Mouse (Mus musculus) olfactory bulb, adult 2 months (tissue): ENCODE measurements at regions not wholly inside any gene's neighbourhood (a gene's known extent, or its start where the extent isn't known, plus 50 kb on each side); places are given as distances from the start of the nearest gene placed in this dataset.

Source experiments
- CTCF ChIP-seq: fragments of 200-500 bp; IDR thresholded peaks from 2 replicates; pipeline ENCODE4 v1.5.1; 2012; ENCODE audit warnings: low read depth, mild to moderate bottlenecking, low read length, moderate library complexity; ENCODE audit not compliant: insufficient read depth
- POLR2A ChIP-seq: fragments of 200-500 bp; IDR thresholded peaks from 2 replicates; pipeline ENCODE4 v1.6.1; 2012; ENCODE audit warnings: mild to moderate bottlenecking, low read depth, low read length, moderate library complexity; ENCODE audit not compliant: insufficient read depth

GRCm38 (mm10) chr9:101402544-101403194, 151.1 kb upstream of the Ppp2r3a start:
- TF ChIP-seq CTCF (no peak), POLR2A (no peak)
